ENCODE assay signal across 15 mouse cellular contexts in genomic region chr7:143303557-143303956, GRCm38 (mm10).
"Had no signal": no experiment of that assay in that cellular context is flagged by ENCODE, and none has a peak within 500 bp of the region (broad histone marks: within the 10 kb centered on the region; RNA-seq: fewer than 3 reads in every experiment).

No protein-coding gene starts in this region.

- H3K4me2 ChIP-seq: limb, embryonic 12.5 days; liver, embryonic 13.5 days; lung, embryonic 15.5 days; midbrain, embryonic 11.5 days; midbrain, embryonic 15.5 days; neural tube, embryonic 12.5 days had no signal

- H3K9me3 ChIP-seq: limb, embryonic 12.5 days; liver, embryonic 13.5 days; lung, embryonic 15.5 days; megakaryocyte, embryonic 14.5 days; midbrain, embryonic 15.5 days; neural tube, embryonic 12.5 days had no signal

- DNase-seq: liver; liver, embryonic 13.5 days; liver, postnatal 0 days; lung, postnatal 14 days; spleen, adult 18-20 months; thymus, adult 18-20 months; thymus, postnatal 14 days had no signal

- H3K36me3 ChIP-seq: limb, embryonic 12.5 days; liver, embryonic 13.5 days; lung, embryonic 15.5 days; midbrain, embryonic 15.5 days; neural tube, embryonic 12.5 days had no signal

- H3K9ac ChIP-seq: limb, embryonic 12.5 days; liver, embryonic 13.5 days; liver, postnatal 0 days; lung, embryonic 15.5 days; midbrain, embryonic 15.5 days; neural tube, embryonic 12.5 days had no signal

- H3K27ac ChIP-seq: limb, embryonic 12.5 days; liver, embryonic 13.5 days; lung, embryonic 15.5 days; macrophage; midbrain, embryonic 15.5 days; neural tube, embryonic 12.5 days had no signal

- H3K4me3 ChIP-seq: limb, embryonic 12.5 days; liver, embryonic 13.5 days; lung, embryonic 15.5 days; megakaryocyte, embryonic 14.5 days; midbrain, embryonic 15.5 days; neural tube, embryonic 12.5 days had no signal

- H3K27me3 ChIP-seq: liver, embryonic 13.5 days; lung, embryonic 15.5 days; midbrain, embryonic 15.5 days; neural tube, embryonic 12.5 days had no signal

- H3K4me1 ChIP-seq: liver, embryonic 13.5 days; megakaryocyte, embryonic 14.5 days had no signal

- ATAC-seq: intestine, embryonic 16.5 days; liver, postnatal 0 days; midbrain, embryonic 15.5 days had no signal
